Mouse (Mus musculus) bone marrow, adult 2 months (tissue): Measurements from ENCODE around the gene Scaf4.

Experiments
- CTCF ChIP-seq: fragments of 200-500 bp; IDR thresholded peaks from 2 replicates; pipeline ENCODE4 v1.5.1; 2011; ENCODE audit warnings: low read length, control low read depth; ENCODE audit not compliant: control insufficient read depth, insufficient read depth
- POLR2A ChIP-seq: fragments of 200-500 bp; IDR thresholded peaks from 2 replicates; pipeline ENCODE4 v1.6.1; 2011; ENCODE audit warnings: low read depth, mild to moderate bottlenecking, control low read depth, low read length, borderline replicate concordance; ENCODE audit not compliant: control insufficient read depth

DNA sequence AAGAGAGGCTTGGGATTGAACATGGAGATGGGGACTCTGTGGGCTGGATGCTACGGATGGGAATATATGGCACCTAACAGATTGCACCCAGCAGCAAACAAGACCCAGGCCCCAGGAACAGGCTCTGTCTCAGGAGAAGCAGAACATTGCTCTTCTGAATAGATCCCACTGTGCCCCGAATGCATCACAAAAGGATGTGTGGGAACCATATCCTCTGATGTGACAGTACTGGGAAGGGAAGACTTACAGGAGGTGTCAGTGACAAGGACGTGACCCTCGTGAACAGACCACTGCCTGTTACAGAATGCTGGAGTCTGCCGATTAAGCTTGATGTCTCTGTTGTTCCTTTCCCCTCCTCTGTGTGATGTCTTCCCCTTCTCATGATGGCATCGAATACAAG is 48.2 kb upstream of the Scaf4 start:
- TF ChIP-seq CTCF (no peak), POLR2A (no peak)
